Mouse (Mus musculus) kidney, adult 11 months (tissue): ENCODE measurements at regions not wholly inside any gene's neighbourhood (a gene's known extent, or its start where the extent isn't known, plus 50 kb on each side); places are given as distances from the start of the nearest gene placed in this dataset.
A peak's percentile ranks its signal among the peaks of the same experiment; 100 is the strongest.

Source experiments
- DNase-seq: peaks from one replicate; pipeline ENCODE4 v3.0.0; 2022

- no peak for DNase-seq
These were observed 57.7 kb upstream of the Amn1 start for GRCm38 (mm10) chr6:149246166-149246701.

GRCm38 (mm10) chr6:149245716-149246115 is 57.2 kb upstream of the Amn1 start:
- DNase-seq, result peak; percentile 18

GRCm38 (mm10) chr6:149244159-149244558 is 55.6 kb upstream of the Amn1 start:
- no peak for DNase-seq

- no peak for DNase-seq
These were observed 54.9 kb upstream of the Amn1 start for GRCm38 (mm10) chr6:149243384-149243783.

GRCm38 (mm10) chr6:149238333-149238732 is 49.8 kb upstream of the Amn1 start:
- no peak for DNase-seq
